Mouse (Mus musculus): ENCODE measurements around the gene Mprip.

DNA sequence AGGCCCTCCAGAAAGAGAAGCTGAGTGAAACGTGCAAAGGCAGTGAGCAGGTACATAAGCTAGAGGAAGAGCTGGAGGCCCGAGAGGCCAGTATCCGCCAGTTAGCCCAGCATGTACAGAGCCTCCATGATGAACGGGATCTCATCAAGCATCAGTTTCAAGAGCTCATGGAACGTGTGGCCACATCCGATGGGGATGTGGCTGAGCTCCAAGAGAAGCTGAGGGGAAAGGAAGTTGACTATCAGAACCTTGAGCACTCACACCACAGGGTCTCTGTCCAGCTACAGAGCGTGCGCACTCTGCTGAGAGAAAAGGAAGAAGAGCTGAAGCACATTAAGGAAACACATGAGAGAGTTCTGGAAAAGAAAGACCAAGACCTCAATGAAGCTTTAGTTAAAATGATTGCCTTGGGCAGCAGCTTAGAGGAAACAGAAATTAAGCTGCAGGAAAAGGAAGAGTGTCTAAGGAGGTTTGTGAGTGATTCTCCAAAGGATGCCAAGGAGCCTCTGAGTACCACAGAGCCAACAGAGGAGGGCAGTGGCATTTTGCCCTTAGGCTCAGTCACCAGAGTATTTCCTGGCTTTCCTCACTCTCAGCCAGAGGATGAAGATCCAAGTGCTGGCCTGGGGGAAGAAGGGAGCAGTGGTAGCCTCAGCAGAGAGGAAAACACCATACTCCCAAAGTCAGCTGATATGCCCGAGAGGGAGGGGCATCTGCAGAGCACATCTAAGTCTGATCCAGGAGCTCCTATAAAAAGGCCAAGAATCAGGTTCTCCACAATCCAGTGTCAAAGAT, 97.3 kb downstream of the Mprip start:
- TF ChIP-seq CTCF (IDR thresholded peaks at IDR 0.05; ENCODE audit: borderline replicate concordance, control insufficient read depth, extremely low read depth, insufficient read depth, low read length, poor library complexity) = no peak
- no peak for TF ChIP-seq POLR2A (IDR thresholded peaks at IDR 0.05; ENCODE audit: control insufficient read depth, extremely low read depth, insufficient read depth, low read length, poor library complexity)

All from thymus, adult 2 months (tissue).